Mouse (Mus musculus): Measurements from ENCODE around the gene Arhgef3. TPM values are rescaled to one million over a fixed set of nuclear protein-coding genes. Genes with fewer than 3 reads are reported as not detected.

The Arhgef3 gene
- total RNA-seq, 2 experiments from 2014 or later, result 8.1 to 10.9 TPM

GRCm38 (mm10) chr14:27379404-27379803, 264.7 kb downstream of the Arhgef3 start:
- DNase-seq, result no peak

GRCm38 (mm10) chr14:27381459-27381858, 266.8 kb downstream of the Arhgef3 start:
- DNase-seq, result no peak

DNA sequence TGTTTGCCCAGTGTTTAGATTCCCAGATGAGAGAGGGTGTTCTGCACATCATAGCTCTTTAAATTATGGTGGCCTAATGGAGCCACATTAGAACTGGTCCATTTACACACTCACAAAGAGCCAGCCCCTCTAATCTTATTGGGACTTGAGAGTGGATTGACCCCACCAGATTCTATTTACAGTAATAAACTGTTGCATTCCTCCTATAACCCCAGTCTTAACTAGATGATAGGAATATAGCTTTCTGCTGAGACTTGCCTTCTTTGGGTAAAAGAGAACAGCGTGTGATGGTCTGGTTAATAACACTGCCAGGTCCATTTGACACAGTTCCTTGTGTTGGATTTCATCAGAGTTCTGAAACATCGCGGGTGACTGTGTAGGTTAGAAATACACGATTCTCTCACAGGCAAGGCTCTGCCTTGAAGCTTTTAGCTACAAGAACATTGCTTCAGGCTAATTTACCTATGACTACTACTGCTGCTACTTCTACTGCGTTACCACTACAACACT, 268.7 kb downstream of the Arhgef3 start:
- no peak for DNase-seq

DNA sequence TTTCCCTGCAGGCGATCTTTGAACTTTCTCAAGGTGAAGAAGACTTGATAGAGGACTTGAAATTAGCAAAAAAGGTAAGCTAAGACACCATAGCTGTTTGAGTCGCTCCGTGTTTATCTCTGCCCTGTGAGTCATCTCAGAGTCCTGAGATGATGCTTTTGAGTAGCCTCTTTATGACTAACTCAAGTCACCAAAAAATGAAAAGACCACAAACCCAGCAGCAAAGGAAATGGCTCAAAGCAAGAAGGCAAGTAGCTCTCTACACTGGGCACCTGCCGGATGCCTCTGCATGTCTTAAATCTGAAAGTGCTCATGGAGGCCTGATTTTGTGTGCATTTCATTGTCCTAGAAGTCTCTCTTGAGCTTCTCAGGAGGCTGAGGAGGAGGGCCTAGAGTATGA, 269.4 kb downstream of the Arhgef3 start:
- DNase-seq, result no peak

- no peak for DNase-seq
These were observed 273.9 kb downstream of the Arhgef3 start for GRCm38 (mm10) chr14:27388616-27389015.

GRCm38 (mm10) chr14:27389722-27390121, 275.0 kb downstream of the Arhgef3 start:
- no peak for DNase-seq

DNA sequence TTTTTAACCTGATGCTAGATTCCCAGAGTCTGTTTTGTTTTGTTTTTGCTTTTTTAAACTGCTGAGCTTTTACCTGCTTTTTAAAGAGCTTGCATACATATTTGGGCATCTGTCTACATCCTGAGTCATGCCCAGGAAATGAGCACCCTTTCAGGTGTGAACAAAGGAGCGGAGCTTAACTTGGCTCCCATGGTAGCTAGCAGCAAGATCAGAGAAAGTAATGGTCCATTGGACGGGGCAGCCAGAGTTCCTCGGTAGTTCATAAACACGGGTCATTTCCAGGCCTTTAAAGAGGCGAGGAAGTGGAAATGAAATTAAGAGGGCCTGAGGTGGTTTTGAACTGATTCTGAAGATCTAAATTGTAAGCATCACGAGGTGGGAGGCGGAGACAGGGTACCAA, 276.0 kb downstream of the Arhgef3 start:
- no peak for DNase-seq

- no peak for DNase-seq
These were observed 277.1 kb downstream of the Arhgef3 start for GRCm38 (mm10) chr14:27391776-27392308.

- DNase-seq, result no peak
These were observed 278.0 kb downstream of the Arhgef3 start for GRCm38 (mm10) chr14:27392660-27393059.

GRCm38 (mm10) chr14:27393806-27394205, 279.1 kb downstream of the Arhgef3 start:
- DNase-seq, result no peak

GRCm38 (mm10) chr14:27396424-27396823, 281.7 kb downstream of the Arhgef3 start:
- no peak for DNase-seq

GRCm38 (mm10) chr14:27397526-27397925, 282.8 kb downstream of the Arhgef3 start:
- DNase-seq, result no peak

GRCm38 (mm10) chr14:27400495-27400894, 285.8 kb downstream of the Arhgef3 start:
- no peak for DNase-seq

GRCm38 (mm10) chr14:27401717-27402278, 287.1 kb downstream of the Arhgef3 start:
- no peak for DNase-seq

- no peak for DNase-seq
These were observed 287.9 kb downstream of the Arhgef3 start for GRCm38 (mm10) chr14:27402332-27403250.

GRCm38 (mm10) chr14:27405452-27405851, 290.8 kb downstream of the Arhgef3 start:
- no peak for DNase-seq

DNA sequence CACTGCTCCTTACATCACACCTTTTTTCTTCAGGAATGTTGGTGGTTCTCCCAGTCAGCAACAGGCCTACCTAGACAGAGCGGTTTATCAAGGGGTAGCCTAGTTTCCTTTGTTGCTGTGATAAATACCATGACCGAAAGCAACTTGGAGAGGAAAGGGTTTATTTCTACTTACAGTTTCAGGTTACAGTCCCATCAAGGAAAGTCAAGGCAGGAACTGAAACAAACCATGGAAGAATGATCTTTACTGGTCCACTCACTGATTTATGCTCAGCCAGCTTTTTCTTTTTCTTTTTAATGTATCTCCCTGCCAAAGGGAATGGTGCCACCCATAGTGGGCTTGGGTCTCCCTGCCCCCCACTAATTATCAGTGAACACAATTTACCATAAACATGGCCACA, 291.2 kb downstream of the Arhgef3 start:
- DNase-seq, result no peak

GRCm38 (mm10) chr14:27408240-27408639, 293.5 kb downstream of the Arhgef3 start:
- DNase-seq, result no peak

GRCm38 (mm10) chr14:27409662-27410061, 295.0 kb downstream of the Arhgef3 start:
- DNase-seq, result no peak

- no peak for DNase-seq
These were observed 296.8 kb downstream of the Arhgef3 start for GRCm38 (mm10) chr14:27411492-27411891.

DNA sequence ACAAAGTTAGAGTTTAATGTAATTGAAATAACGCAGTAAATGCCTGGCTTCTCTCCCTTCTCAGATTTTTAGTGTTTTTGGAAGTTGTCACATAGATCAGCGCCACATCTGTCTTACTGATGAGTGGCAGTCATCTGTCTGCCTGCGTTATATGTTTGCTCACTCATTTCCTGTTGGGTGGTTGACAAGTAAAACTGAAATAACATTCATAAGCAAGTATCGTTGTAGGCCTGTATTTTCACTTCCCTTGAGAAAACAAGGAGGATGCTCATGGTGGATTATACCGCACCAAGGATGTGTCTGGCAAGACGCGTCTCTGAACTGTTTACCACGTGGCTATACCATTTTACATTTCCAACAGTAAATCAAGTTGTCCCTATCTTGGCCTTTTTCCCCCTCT, 298.0 kb downstream of the Arhgef3 start:
- no peak for DNase-seq

- no peak for DNase-seq
These were observed 299.3 kb downstream of the Arhgef3 start for GRCm38 (mm10) chr14:27413961-27414360.

DNA sequence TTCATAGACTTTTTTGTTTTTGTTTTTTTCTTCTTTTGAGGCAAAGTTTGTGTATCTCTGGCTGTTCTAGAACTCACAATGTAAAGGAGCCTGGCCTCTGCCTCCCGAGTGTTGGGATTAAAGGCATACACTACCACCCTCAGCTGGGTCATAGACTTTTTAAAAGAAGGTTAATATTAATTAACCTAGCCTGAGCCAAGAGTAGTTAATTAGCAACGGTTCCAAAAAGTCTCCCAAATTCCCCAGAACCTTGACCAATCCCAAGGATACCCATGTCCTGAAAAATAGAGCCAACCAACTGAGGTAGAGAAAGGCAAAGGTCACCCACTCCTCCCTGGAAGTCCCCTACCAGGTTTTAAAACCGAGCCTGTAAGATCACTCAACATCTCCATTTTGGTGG, 306.1 kb downstream of the Arhgef3 start:
- no peak for DNase-seq

All from gastrocnemius, postnatal 25 days (tissue).